Mouse (Mus musculus) kidney, embryonic 16.5 days (tissue): Measurements from ENCODE around the gene Krt28. TPM values are rescaled to one million over a fixed set of nuclear protein-coding genes. Genes with fewer than 3 reads are reported as not detected.

Experiments used
- ATAC-seq: fragments of 200-750 bp; cut with Nextera tagmentation; 2 replicates; pipeline ENCODE4 v1.8.0; 2017; ENCODE audit warnings: moderate TSS enrichment; ENCODE audit not compliant: low FRiP score, low TSS enrichment
- H3K27ac ChIP-seq: fragments of 300-500 bp; sonication (generic); 2 replicates; pipeline ENCODE4 v1.5.1; 2014; ENCODE audit warnings: low read length
- H3K27me3 ChIP-seq: fragments of 300-500 bp; sonication (generic); 2 replicates; pipeline ENCODE4 v1.6.1; 2014; ENCODE audit warnings: low read length, control low read depth, mixed read lengths; ENCODE audit not compliant: insufficient read depth
- H3K36me3 ChIP-seq: fragments of 300-500 bp; sonication (generic); 2 replicates; pipeline ENCODE4 v1.6.1; 2014; ENCODE audit warnings: low read length, control low read depth, mixed read lengths; ENCODE audit not compliant: insufficient read depth
- H3K4me1 ChIP-seq: fragments of 300-500 bp; sonication (generic); 2 replicates; pipeline ENCODE4 v1.6.1; 2014; ENCODE audit warnings: low read length, control low read depth, mixed read lengths; ENCODE audit not compliant: insufficient read depth
- H3K4me2 ChIP-seq: fragments of 300-500 bp; sonication (generic); replicated peaks from 2 replicates; pipeline ENCODE4 v1.6.1; 2014; ENCODE audit warnings: low read depth, low read length
- H3K4me3 ChIP-seq: fragments of 300-500 bp; sonication (generic); 2 replicates; pipeline ENCODE4 v1.5.1; 2014; ENCODE audit warnings: mild to moderate bottlenecking, low read length
- H3K9ac ChIP-seq: fragments of 300-500 bp; sonication (generic); replicated peaks from 2 replicates; pipeline ENCODE4 v1.6.1; 2014; ENCODE audit warnings: low read length
- H3K9me3 ChIP-seq: fragments of 300-500 bp; sonication (generic); 2 replicates; pipeline ENCODE4 v1.6.1; 2016; ENCODE audit warnings: low read length, control low read depth
- WGBS: fragments of 180-500 bp; shearing (Covaris S2); extraction: QIAGEN DNeasy Blood & Tissue Kit; methylation state at CpG from one replicate; pipeline ENCODE4 v1.1.7; 2014; 5-methylcytosine and 5-hydroxymethylcytosine counted together
- polyA plus RNA-seq: library from polyadenylated mRNA; unstranded; fragments of >200 nt; fragmentation: Nextera tagmentation; extraction: Ambion mirVana; gene quantifications from 2 replicates; pipeline ENCODE4 v1.2.1, GENCODE M21; 2015

The Krt28 gene
- polyA plus RNA-seq, 1 experiment from 2014 or later: 0.12 TPM

GRCm38 (mm10) chr11:99322851-99323250 lies 51.9 kb downstream of the Krt28 start, which contains the start of gene Krt25:
Krt25 (minus strand) TSS chr11:99322951.
- H3K27ac ChIP-seq: no peak within 1 kb of the TSS
- H3K4me1 ChIP-seq: no peaks in the 10 kb centered on the region
- no peak within 1 kb of the TSS for H3K4me2 ChIP-seq
- H3K4me3 ChIP-seq: no peak within 1 kb of the TSS
- no peak within 1 kb of the TSS for H3K9ac ChIP-seq
- H3K27me3 ChIP-seq: no peaks in the 10 kb centered on the region
- no peak for ATAC-seq
- H3K9me3 ChIP-seq: no peaks in the 10 kb centered on the region
- no peaks in the 10 kb centered on the region for H3K36me3 ChIP-seq
- WGBS: 92% methylated on average over 11 of the region's 11 CpGs

- WGBS: 84% methylated on average over 14 of the region's 14 CpGs
- Histone ChIP-seq H3K27ac (no peak overlapping the region), H3K36me3 (no peaks in the 10 kb centered on the region), H3K4me3 (no peak overlapping the region), H3K27me3 (no peaks in the 10 kb centered on the region), H3K9me3 (no peaks in the 10 kb centered on the region), H3K4me1 (no peaks in the 10 kb centered on the region), H3K4me2 (no peak overlapping the region), H3K9ac (no peak overlapping the region)
- no peak for ATAC-seq
Observed at GRCm38 (mm10) chr11:99321094-99321493, 53.6 kb downstream of the Krt28 start.

DNA sequence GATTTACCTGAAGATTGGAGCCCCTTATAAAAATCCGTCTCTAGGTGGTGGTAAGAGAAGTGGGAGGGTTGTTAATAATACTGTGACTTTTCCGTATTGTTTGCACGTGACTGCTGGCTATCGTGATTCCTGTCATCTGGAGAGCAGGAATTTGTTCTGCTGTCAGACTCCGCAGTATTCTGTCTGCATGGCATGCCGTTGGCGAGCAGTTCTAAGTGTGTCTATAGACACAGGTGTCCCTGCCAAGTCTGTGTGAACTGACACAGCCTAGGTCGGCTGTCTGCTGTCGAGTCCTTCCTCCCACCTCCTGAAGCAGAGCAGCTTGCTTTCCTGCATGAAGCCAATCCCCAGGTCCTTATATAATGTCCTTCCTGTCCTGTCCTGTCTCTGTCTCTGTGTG lies 55.6 kb downstream of the Krt28 start:
- Histone ChIP-seq H3K4me3 (no peak overlapping the region), H3K4me1 (no peaks in the 10 kb centered on the region), H3K27ac (no peak overlapping the region), H3K4me2 (no peak overlapping the region), H3K9ac (no peak overlapping the region), H3K36me3 (no peaks in the 10 kb centered on the region), H3K9me3 (no peaks in the 10 kb centered on the region), H3K27me3 (no peaks in the 10 kb centered on the region)
- WGBS: 55% methylated on average over 9 of the region's 9 CpGs
- no peak for ATAC-seq

GRCm38 (mm10) chr11:99316543-99316942 lies 58.2 kb downstream of the Krt28 start:
- Histone ChIP-seq H3K4me2 (no peak overlapping the region), H3K27me3 (no peaks in the 10 kb centered on the region), H3K4me1 (no peaks in the 10 kb centered on the region), H3K9ac (no peak overlapping the region), H3K27ac (no peak overlapping the region), H3K4me3 (no peak overlapping the region), H3K36me3 (no peaks in the 10 kb centered on the region), H3K9me3 (no peaks in the 10 kb centered on the region)
- 44% methylated on average over 8 of the region's 8 CpGs for WGBS
- ATAC-seq: no peak

Other genes starting within 250 kb of the Krt28 start
- 0.19 and 0.41 TPM in 2 replicates for gene Ccr7, start 219.8 kb downstream of the Krt28 start, polyA plus RNA-seq
- gene Smarce1, start 143.9 kb downstream of the Krt28 start, polyA plus RNA-seq: 260 and 277 TPM in 2 replicates
- gene Krt222, start 130.8 kb downstream of the Krt28 start, polyA plus RNA-seq: 0.26 and 0.31 TPM in 2 replicates
- not detected in 2 replicates for gene Krt24, start 89.6 kb downstream of the Krt28 start, polyA plus RNA-seq
- not detected in 2 replicates for gene Krt25, start 52.0 kb downstream of the Krt28 start, polyA plus RNA-seq
- gene Krt26, start 36.9 kb downstream of the Krt28 start, polyA plus RNA-seq: not detected in 2 replicates
- not detected in 2 replicates for gene Krt27, start 23.8 kb downstream of the Krt28 start, polyA plus RNA-seq
- 18.4 and 20.7 TPM in 2 replicates for gene Krt10, start 14.5 kb upstream of the Krt28 start, polyA plus RNA-seq
- 0.09 TPM in 2 replicates for gene Krt12, start 47.4 kb upstream of the Krt28 start, polyA plus RNA-seq
- 1.5 and 1.8 TPM in 2 replicates for gene Krt20, start 63.2 kb upstream of the Krt28 start, polyA plus RNA-seq
- 22.2 and 22.3 TPM in 2 replicates for gene Krt23, start 118.2 kb upstream of the Krt28 start, polyA plus RNA-seq
- gene Krt39, start 146.4 kb upstream of the Krt28 start, polyA plus RNA-seq: 0.21 and 0.60 TPM in 2 replicates
- not detected in 2 replicates for gene Krt40, start 168.3 kb upstream of the Krt28 start, polyA plus RNA-seq
- not detected in 2 replicates for gene Krtap3-3, start 176.0 kb upstream of the Krt28 start, polyA plus RNA-seq
- gene Krtap3-2, start 181.9 kb upstream of the Krt28 start, polyA plus RNA-seq: not detected in 2 replicates
- gene Gm11939, start 184.6 kb upstream of the Krt28 start, polyA plus RNA-seq: not detected in 2 replicates
- not detected in 2 replicates for gene Krtap3-1, start 191.7 kb upstream of the Krt28 start, polyA plus RNA-seq
- not detected in 2 replicates for gene Krtap1-5, start 206.1 kb upstream of the Krt28 start, polyA plus RNA-seq
- gene Krtap1-4, start 208.8 kb upstream of the Krt28 start, polyA plus RNA-seq: not detected in 2 replicates
- not detected in 2 replicates for gene Krtap1-3, start 216.4 kb upstream of the Krt28 start, polyA plus RNA-seq
- gene Krtap9-3, start 223.2 kb upstream of the Krt28 start, polyA plus RNA-seq: not detected in 2 replicates
- gene Gm11938, start 228.4 kb upstream of the Krt28 start, polyA plus RNA-seq: not detected in 2 replicates
- gene Gm11937, start 235.3 kb upstream of the Krt28 start, polyA plus RNA-seq: not detected in 2 replicates
- not detected in 2 replicates for gene Krtap2-4, start 239.9 kb upstream of the Krt28 start, polyA plus RNA-seq
- gene Gm11562, start 245.5 kb upstream of the Krt28 start, polyA plus RNA-seq: not detected in 2 replicates